Mouse (Mus musculus) stomach, embryonic 14.5 days (tissue): ENCODE data around the gene Itga2. TPM values are rescaled to one million over a fixed set of nuclear protein-coding genes. Genes with fewer than 3 reads are reported as not detected.

Experiments
- ATAC-seq: fragments of 200-750 bp; cut with Nextera tagmentation; 2 replicates; pipeline ENCODE4 v1.8.0; 2017; ENCODE audit warnings: low read depth, moderate TSS enrichment; ENCODE audit not compliant: insufficient number of reproducible peaks, insufficient read depth, low FRiP score
- H3K27ac ChIP-seq: fragments of 300-500 bp; sonication (generic); 2 replicates; pipeline ENCODE4 v1.5.1; 2014; ENCODE audit warnings: mild to moderate bottlenecking, low read length, moderate library complexity, mixed read lengths
- H3K27me3 ChIP-seq: fragments of 300-500 bp; sonication (generic); 2 replicates; pipeline ENCODE4 v1.6.1; 2014; ENCODE audit warnings: low read length, control low read depth, mixed read lengths; ENCODE audit not compliant: control insufficient read depth, insufficient read depth
- H3K36me3 ChIP-seq: fragments of 300-500 bp; sonication (generic); 2 replicates; pipeline ENCODE4 v1.6.1; 2014; ENCODE audit warnings: mild to moderate bottlenecking, control low read depth, low read length, moderate library complexity, mixed read lengths; ENCODE audit not compliant: control insufficient read depth, insufficient read depth
- H3K4me1 ChIP-seq: fragments of 300-500 bp; sonication (generic); 2 replicates; pipeline ENCODE4 v1.6.1; 2014; ENCODE audit warnings: low read length, control low read depth, mixed read lengths; ENCODE audit not compliant: control insufficient read depth, insufficient read depth
- H3K4me2 ChIP-seq: fragments of 300-500 bp; sonication (generic); replicated peaks from 2 replicates; pipeline ENCODE4 v1.6.1; 2014; ENCODE audit warnings: low read depth, low read length, control low read depth
- H3K4me3 ChIP-seq: fragments of 300-500 bp; sonication (generic); 2 replicates; pipeline ENCODE4 v1.5.1; 2014; ENCODE audit warnings: low read depth, low read length, control low read depth
- H3K9ac ChIP-seq: fragments of 300-500 bp; sonication (generic); replicated peaks from 2 replicates; pipeline ENCODE4 v1.6.1; 2014; ENCODE audit warnings: low read depth, mild to moderate bottlenecking, control low read depth, low read length, moderate library complexity, mixed read lengths
- H3K9me3 ChIP-seq: fragments of 300-500 bp; sonication (generic); 2 replicates; pipeline ENCODE4 v1.6.1; 2016; ENCODE audit warnings: low read depth, low read length, control low read depth; ENCODE audit not compliant: control insufficient read depth
- whole genome bisulfite sequencing: fragments of 180-500 bp; shearing (Covaris S2); extraction: QIAGEN DNeasy Blood & Tissue Kit; methylation state at CpG from one replicate; pipeline ENCODE4 v1.1.7; 2014; 5-methylcytosine and 5-hydroxymethylcytosine counted together
- polyA plus RNA-seq: library from polyadenylated mRNA; unstranded; fragments of >200 nt; fragmentation: Nextera tagmentation; extraction: Ambion mirVana; gene quantifications from 2 replicates; pipeline ENCODE4 v1.2.1, GENCODE M21; 2014

Gene Itga2
- polyA plus RNA-seq, 1 experiment from 2014 or later: 9.2 TPM

DNA sequence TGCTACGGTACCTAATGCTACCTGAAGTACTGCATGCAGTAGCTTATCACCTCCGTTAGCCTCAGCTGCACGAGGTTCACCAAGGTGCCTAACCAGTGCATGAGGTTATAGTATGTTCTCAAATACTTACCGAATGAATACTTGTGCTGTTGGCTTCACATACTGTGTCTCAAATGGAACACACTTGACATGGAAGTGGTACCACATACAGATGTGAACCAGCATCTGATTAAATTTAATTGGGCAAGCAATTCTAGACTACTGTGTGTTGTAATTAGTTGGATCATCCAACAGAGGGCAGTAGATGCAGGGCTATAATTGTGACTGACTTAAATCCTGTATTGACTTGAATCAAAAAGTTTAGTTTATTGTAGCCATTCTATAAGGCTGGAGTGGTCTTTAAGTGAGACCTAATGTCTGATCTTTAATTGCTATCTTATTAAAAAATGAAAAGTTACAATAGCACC is 100.5 kb downstream of the Itga2 start:
- 82% methylated on average over 4 of the region's 4 CpGs for WGBS
- peak; percentile 54; the same call in 1 of the 2 replicates for ATAC-seq
- H3K4me3 ChIP-seq: no peak overlapping the region
- no peak overlapping the region for H3K27ac ChIP-seq
- no peak overlapping the region for H3K9ac ChIP-seq
- no peaks in the 10 kb centered on the region for H3K9me3 ChIP-seq
- H3K27me3 ChIP-seq: no peaks in the 10 kb centered on the region
- H3K4me1 ChIP-seq: no peaks in the 10 kb centered on the region
- no peak overlapping the region for H3K4me2 ChIP-seq
- H3K36me3 ChIP-seq: peaks cover 28% of the 10 kb centered on the region

GRCm38 (mm10) chr13:114825377-114825855 is 106.5 kb downstream of the Itga2 start:
- no peak for ATAC-seq
- WGBS: 92% methylated on average over 6 of the region's 6 CpGs
- no peak overlapping the region for H3K4me2 ChIP-seq
- H3K4me1 ChIP-seq: no peaks in the 10 kb centered on the region
- H3K9me3 ChIP-seq: no peaks in the 10 kb centered on the region
- no peak overlapping the region for H3K27ac ChIP-seq
- no peaks in the 10 kb centered on the region for H3K27me3 ChIP-seq
- H3K36me3 ChIP-seq: peaks cover 25% of the 10 kb centered on the region
- no peak overlapping the region for H3K9ac ChIP-seq
- H3K4me3 ChIP-seq: no peak overlapping the region

DNA sequence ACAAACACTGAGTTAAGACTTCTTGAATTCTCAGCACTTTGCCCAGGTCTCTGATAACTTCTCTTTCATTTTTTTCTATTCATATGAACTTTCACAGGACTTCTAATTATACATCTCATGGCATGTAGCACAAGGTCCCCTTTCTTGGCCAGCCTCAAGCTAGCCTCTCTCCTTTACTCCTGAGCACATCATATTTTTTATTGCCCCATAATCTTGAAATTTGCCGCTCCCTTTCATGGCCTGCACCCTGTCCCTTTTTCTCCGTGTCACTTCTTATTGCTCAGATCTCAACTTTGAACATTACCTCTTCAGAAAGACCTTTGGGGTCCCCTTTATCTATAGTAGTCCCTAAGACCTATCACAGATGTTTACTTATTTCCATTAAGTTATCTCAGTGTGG is 109.0 kb downstream of the Itga2 start:
- ATAC-seq: no peak
- H3K4me1 ChIP-seq: peaks cover 7% of the 10 kb centered on the region; the same call in 1 of the 2 replicates
- H3K9me3 ChIP-seq: no peaks in the 10 kb centered on the region
- 81% methylated on average over 2 of the region's 2 CpGs for WGBS
- H3K36me3 ChIP-seq: peaks cover 16% of the 10 kb centered on the region
- no peak overlapping the region for H3K9ac ChIP-seq
- H3K27me3 ChIP-seq: no peaks in the 10 kb centered on the region
- no peak overlapping the region for H3K27ac ChIP-seq
- no peak overlapping the region for H3K4me3 ChIP-seq
- no peak overlapping the region for H3K4me2 ChIP-seq

DNA sequence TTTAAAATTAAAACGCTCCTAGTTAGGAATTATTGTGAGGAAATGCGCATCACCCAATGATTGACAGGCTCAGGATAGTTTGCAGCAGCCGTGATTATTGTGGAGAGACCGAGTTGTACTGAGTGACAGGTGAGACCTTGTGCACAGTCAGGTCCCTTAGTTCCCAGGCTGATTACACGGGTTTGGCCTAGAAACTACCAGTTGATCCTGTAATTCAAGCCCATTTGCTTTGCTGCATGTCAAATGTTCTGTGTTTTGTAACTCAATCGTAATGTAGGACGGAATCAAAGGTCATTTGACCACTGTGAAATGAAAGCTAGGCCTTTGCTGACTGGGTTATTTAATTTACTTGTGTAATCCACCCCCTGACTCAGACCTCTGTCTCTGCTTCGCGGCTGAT is 113.4 kb downstream of the Itga2 start:
- H3K4me1 ChIP-seq: peaks cover 7% of the 10 kb centered on the region; the same call in 1 of the 2 replicates
- H3K9ac ChIP-seq: peak overlapping the region; percentile 36
- H3K27me3 ChIP-seq: no peaks in the 10 kb centered on the region
- peak; percentile 70; the same call in 1 of the 2 replicates for ATAC-seq
- H3K4me2 ChIP-seq: peak overlapping the region; percentile 76
- H3K4me3 ChIP-seq: peak overlapping the region; percentile 68
- H3K27ac ChIP-seq: no peak overlapping the region
- no peaks in the 10 kb centered on the region; the same call in 1 of the 2 replicates for H3K36me3 ChIP-seq
- WGBS: 21% methylated on average over 9 of the region's 9 CpGs
- no peaks in the 10 kb centered on the region for H3K9me3 ChIP-seq

DNA sequence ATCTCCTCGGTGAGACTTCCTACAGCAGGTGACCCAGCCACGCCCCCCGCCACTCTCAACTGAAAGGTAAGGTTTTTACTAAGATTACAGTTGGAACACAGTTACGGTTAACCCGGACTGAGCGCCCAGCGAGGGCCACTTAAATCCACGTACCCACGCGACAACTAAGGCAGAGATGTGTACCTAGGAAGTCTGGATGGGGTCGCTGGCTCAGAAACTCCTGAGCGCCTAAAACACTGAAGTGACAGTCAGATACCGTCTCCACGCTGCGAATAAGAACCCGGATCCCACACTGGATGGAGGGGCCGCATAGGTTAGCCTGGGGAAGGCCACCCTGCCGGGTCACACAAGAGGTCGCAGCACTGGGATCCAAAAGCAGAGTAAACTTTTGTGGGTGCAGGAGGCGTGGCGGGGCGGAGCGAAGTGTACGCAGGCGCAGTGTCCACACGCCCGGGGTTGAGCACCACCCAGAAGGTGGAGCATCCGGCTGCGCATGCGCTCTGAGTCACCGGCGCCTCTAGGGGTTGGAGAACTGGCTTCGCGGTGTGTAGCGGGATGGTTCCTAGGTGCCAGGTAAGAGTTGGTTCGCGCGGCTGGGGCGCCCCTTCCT is 114.0 kb downstream of the Itga2 start, which contains the start of gene Mocs2:
TSS of gene Mocs2 (plus strand) at position 486 of the 610 bp plus-strand sequence.
- Histone ChIP-seq H3K9me3 (no peaks in the 10 kb centered on the region), H3K4me1 (peaks cover 7% of the 10 kb centered on the region; the same call in 1 of the 2 replicates), H3K27ac (no peak within 1 kb of the TSS), H3K27me3 (no peaks in the 10 kb centered on the region), H3K36me3 (no peaks in the 10 kb centered on the region; the same call in 1 of the 2 replicates), H3K4me2 (peak within 1 kb of the TSS; percentile 76), H3K9ac (peak within 1 kb of the TSS; percentile 36), H3K4me3 (peak within 1 kb of the TSS; percentile 68)
- ATAC-seq: peak; percentile 97
- under 1% methylated on average over 39 of the region's 39 CpGs for WGBS

DNA sequence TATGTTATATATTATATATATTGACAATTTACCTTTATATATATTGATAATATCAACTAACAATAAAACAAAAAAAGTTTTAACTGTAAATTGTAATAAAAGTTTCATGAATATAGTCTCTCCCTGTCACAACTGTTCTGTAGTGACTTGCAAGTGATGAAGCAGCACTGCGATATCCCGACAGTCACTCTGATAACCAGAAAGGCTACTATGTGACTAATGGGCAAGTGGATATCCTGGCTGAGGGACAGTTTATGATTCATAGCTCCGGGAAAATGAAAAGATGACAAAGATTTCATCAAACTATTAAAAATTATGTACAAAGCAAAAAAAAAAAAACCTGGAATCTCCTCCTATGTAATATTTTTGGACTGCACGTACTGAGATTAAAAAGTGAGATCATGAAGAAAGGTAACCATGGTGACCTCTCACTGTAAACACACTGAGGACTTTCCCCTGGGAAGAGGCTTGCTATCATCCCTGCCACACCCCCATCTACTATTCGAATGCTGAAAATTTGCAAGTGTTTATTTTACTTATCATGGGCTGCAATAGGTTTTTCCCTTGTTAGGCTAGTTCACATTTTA is 122.2 kb downstream of the Itga2 start:
- no peak overlapping the region for H3K9ac ChIP-seq
- H3K9me3 ChIP-seq: no peaks in the 10 kb centered on the region
- no peak overlapping the region for H3K4me3 ChIP-seq
- H3K4me1 ChIP-seq: no peaks in the 10 kb centered on the region
- H3K27ac ChIP-seq: no peak overlapping the region
- H3K27me3 ChIP-seq: no peaks in the 10 kb centered on the region
- no peaks in the 10 kb centered on the region for H3K36me3 ChIP-seq
- no peak overlapping the region for H3K4me2 ChIP-seq
- WGBS: 57% methylated on average over 5 of the region's 5 CpGs
- ATAC-seq: no peak

DNA sequence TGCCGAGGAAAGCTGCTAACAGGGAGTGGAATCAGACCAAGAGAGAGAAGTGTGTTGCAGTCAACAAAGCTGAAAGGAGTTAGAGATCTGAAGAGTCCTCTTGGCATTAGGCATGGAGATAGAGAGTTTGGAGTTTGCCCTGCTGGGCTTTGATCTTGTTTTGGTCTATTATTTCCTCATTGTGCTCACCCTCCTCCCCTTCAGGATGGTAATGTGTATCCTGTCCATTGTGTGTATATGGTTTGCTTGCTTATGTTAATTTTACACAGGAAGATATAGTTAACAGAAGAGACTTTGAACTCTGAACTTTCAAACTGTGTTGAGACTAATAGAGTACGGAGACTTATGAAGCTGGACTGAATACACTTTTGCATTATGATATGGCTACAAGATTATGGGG is 128.9 kb downstream of the Itga2 start:
- Histone ChIP-seq H3K4me2 (no peak overlapping the region), H3K4me1 (no peaks in the 10 kb centered on the region), H3K9me3 (no peaks in the 10 kb centered on the region), H3K27me3 (no peaks in the 10 kb centered on the region), H3K27ac (no peak overlapping the region), H3K36me3 (no peaks in the 10 kb centered on the region), H3K4me3 (no peak overlapping the region), H3K9ac (no peak overlapping the region)
- no peak for ATAC-seq
- WGBS: 87% methylated on average over 2 of the region's 2 CpGs

DNA sequence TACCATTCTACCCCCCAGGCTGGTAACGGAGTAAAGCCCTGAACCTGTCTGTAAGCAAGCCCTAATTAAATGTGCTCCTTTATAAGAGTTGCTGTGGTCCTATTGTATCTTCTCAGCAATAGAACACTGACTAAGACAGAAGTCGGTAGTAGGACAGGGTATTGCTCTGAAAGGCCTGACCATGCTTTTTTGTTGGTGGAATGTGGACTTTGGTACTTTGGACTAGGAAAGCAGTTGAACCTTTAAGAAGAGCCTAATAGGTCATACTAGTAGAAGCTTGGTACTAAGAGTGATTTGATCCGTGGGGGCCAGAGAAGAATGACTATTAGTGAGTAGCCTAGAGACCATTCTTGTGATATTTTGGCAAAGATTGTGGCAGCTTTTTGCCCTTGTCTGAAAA is 130.0 kb downstream of the Itga2 start:
- no peaks in the 10 kb centered on the region for H3K4me1 ChIP-seq
- no peaks in the 10 kb centered on the region for H3K9me3 ChIP-seq
- no peaks in the 10 kb centered on the region for H3K27me3 ChIP-seq
- no peaks in the 10 kb centered on the region for H3K36me3 ChIP-seq
- 86% methylated on average over 3 of the region's 3 CpGs for WGBS
- no peak overlapping the region for H3K4me3 ChIP-seq
- H3K4me2 ChIP-seq: no peak overlapping the region
- no peak for ATAC-seq
- no peak overlapping the region for H3K27ac ChIP-seq
- no peak overlapping the region for H3K9ac ChIP-seq
